Mouse (Mus musculus) liver, adult (tissue): ENCODE results near the gene Ccnl1.

Experiments
- GATA4 ChIP-seq: IDR thresholded peaks from 2 replicates; pipeline ENCODE4 v1.6.1; 2014; ENCODE audit warnings: mild to moderate bottlenecking, low read length; ENCODE audit not compliant: insufficient replicate concordance

Ccnl1 gene

GRCm38 (mm10) chr3:65909454-65909853 lies 48.6 kb downstream of the Ccnl1 start:
- TF ChIP-seq GATA4 = no peak

DNA sequence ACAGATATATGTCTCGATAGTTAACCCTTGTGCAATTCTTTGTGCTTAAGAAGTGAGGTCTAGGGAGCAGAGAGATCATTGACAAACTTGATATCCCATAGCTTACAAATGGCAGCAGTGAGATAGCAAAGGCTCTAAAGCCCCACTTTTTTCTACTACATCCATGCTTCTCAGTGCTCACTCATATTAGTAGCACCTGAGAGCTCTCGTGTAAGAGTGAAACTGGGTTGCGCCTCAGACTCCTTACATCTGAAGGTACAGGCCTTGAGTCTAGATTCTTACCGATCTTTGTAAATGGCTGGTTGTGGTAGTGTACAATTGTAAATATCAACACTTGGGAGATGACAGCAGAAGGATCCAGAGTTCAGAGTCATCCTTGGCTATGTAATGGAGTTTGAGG lies 50.5 kb downstream of the Ccnl1 start:
- TF ChIP-seq GATA4 = no peak

GRCm38 (mm10) chr3:65905281-65906169 lies 52.5 kb downstream of the Ccnl1 start:
- no peak for TF ChIP-seq GATA4

GRCm38 (mm10) chr3:65904711-65905110 lies 53.3 kb downstream of the Ccnl1 start:
- no peak for TF ChIP-seq GATA4

- TF ChIP-seq GATA4 = no peak
Observed at GRCm38 (mm10) chr3:65904106-65904505, 53.9 kb downstream of the Ccnl1 start.

- no peak for TF ChIP-seq GATA4
Observed at GRCm38 (mm10) chr3:65898598-65899278, 59.3 kb downstream of the Ccnl1 start.

DNA sequence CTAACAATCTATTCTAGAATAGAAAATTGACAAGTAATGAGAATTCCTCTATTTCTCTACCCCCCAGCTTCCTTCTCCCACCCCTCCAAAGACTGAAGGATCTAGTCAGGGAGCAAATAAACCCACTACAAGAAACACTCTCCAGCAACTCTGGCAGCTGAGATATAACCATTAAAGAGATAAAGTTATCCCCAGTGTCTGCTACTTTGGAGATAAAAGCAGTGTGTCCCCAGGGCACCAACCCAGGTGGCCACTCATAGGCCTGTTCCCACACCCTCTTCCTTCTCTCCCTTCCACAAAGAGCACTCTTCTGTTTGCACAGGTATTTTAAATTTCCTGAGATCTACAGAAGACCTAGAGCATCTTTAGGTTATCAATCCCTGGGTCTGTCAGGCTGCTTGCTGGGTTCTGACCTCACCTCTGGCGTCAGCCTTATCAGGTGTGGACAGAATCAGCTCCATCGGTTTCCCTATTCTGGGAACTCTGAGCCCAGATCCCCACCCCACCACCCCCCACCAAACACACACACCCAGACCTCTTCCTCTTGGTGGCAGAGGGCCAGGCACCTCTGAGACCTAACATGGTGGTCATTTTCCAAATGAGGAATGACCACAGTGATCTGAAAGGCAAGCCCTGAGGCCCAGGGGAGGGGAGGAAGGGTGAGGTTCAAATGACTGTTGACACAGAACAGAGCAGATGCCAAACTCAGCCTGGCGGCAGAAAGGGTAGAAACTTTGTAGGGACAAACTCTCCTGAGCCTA lies 60.6 kb downstream of the Ccnl1 start:
- no peak for TF ChIP-seq GATA4
